Mouse (Mus musculus): Measurements from ENCODE around the gene Ssc5d. TPM values are rescaled to one million over a fixed set of nuclear protein-coding genes. Genes with fewer than 3 reads are reported as not detected.
A peak's percentile ranks its signal among the peaks of the same experiment; 100 is the strongest.
"Not testable (repeated sequence)": the region's sequence is repeated elsewhere in the genome, so short reads cannot be mapped to it uniquely, and the experiment has no call there.

Gene Ssc5d
- 1 to 10 TPM; 5.9 to 6.9 TPM for total RNA-seq (2021)
- long read RNA-seq, experiment 1: 0 reads
- long read RNA-seq, experiment 2, full-length matches to known transcripts: 1 of 1 reads
- long read RNA-seq, experiment 2, partial matches to known transcripts: 0 of 1 reads
- long read RNA-seq, experiment 2, other reads (novel, unspliced or antisense): 0 of 1 reads

GRCm38 (mm10) chr7:4925441-4926381 lies at the start of gene Ssc5d:
Gene Ssc5d (plus strand): TSS chr7:4925785.
- peak; percentile 29 for DNase-seq

- DNase-seq: peak; percentile 92
These were observed 48.8 kb upstream of the Ssc5d start, which contains the start of gene Isoc2a for GRCm38 (mm10) chr7:4876753-4877221. Gene Isoc2a (plus strand): TSS chr7:4877153.

- DNase-seq: no peak
These were observed 48.4 kb upstream of the Ssc5d start for GRCm38 (mm10) chr7:4877226-4877625.

- no peak for DNase-seq
These were observed 47.4 kb upstream of the Ssc5d start for GRCm38 (mm10) chr7:4878186-4878585.

- DNase-seq: not testable (repeated sequence)
These were observed 46.5 kb upstream of the Ssc5d start for GRCm38 (mm10) chr7:4879036-4879435.

GRCm38 (mm10) chr7:4886680-4887079 lies 38.9 kb upstream of the Ssc5d start:
- peak; percentile 54 for DNase-seq

- DNase-seq: no peak
These were observed 30.4 kb upstream of the Ssc5d start for GRCm38 (mm10) chr7:4895186-4895585.

- peak; percentile 52 for DNase-seq
These were observed 26.5 kb upstream of the Ssc5d start for GRCm38 (mm10) chr7:4898851-4899648.

GRCm38 (mm10) chr7:4899649-4900522 lies 25.7 kb upstream of the Ssc5d start:
- peak; percentile 52 for DNase-seq

- no peak for DNase-seq
These were observed 25.1 kb upstream of the Ssc5d start for GRCm38 (mm10) chr7:4900523-4900851.

- DNase-seq: peak; percentile 56
These were observed 24.4 kb upstream of the Ssc5d start for GRCm38 (mm10) chr7:4901171-4901570.

GRCm38 (mm10) chr7:4902404-4902803 lies 23.2 kb upstream of the Ssc5d start:
- no peak for DNase-seq

GRCm38 (mm10) chr7:4906466-4906950 lies 19.1 kb upstream of the Ssc5d start, which contains the start of gene Gm36210:
Gene Gm36210 (minus strand): TSS chr7:4906516.
- DNase-seq: no peak

- DNase-seq: peak; percentile 73
These were observed 14.0 kb upstream of the Ssc5d start for GRCm38 (mm10) chr7:4911561-4911960.

- DNase-seq: no peak
These were observed 13.3 kb upstream of the Ssc5d start for GRCm38 (mm10) chr7:4912248-4912647.

- peak; percentile 96 for DNase-seq
These were observed 10.4 kb upstream of the Ssc5d start, which contains the start of gene Zfp628 for GRCm38 (mm10) chr7:4915007-4915665. Gene Zfp628 (plus strand): TSS chr7:4915217.

- no peak for DNase-seq
These were observed 9.7 kb upstream of the Ssc5d start for GRCm38 (mm10) chr7:4915669-4916416.

- no peak for DNase-seq
These were observed 8.1 kb upstream of the Ssc5d start for GRCm38 (mm10) chr7:4917494-4917893.

GRCm38 (mm10) chr7:4918681-4919080 lies 6.9 kb upstream of the Ssc5d start:
- peak; percentile 0 for DNase-seq

GRCm38 (mm10) chr7:4919096-4919495 lies 6.5 kb upstream of the Ssc5d start:
- DNase-seq: peak; percentile 2
